Mouse (Mus musculus) midbrain, embryonic 12.5 days (tissue): ENCODE data around the gene Trim56. TPM values are rescaled to one million over a fixed set of nuclear protein-coding genes. Genes with fewer than 3 reads are reported as not detected.
A peak's percentile ranks its signal among the peaks of the same experiment; 100 is the strongest.
"Not testable (repeated sequence)": the region's sequence is repeated elsewhere in the genome, so short reads cannot be mapped to it uniquely, and the experiment has no call there.

Experiments used
- ATAC-seq: fragments of 200-750 bp; cut with Nextera tagmentation; 2 replicates; pipeline ENCODE4 v1.8.0; 2017; ENCODE audit warnings: low read depth, moderate TSS enrichment, moderate library complexity; ENCODE audit not compliant: low FRiP score
- H3K27ac ChIP-seq: fragments of 300-500 bp; sonication (generic); replicated peaks from 2 replicates; pipeline ENCODE4 v1.5.1; 2016; ENCODE audit warnings: mild to moderate bottlenecking
- H3K27me3 ChIP-seq: fragments of 300-500 bp; sonication (generic); 2 replicates; pipeline ENCODE4 v1.6.1; 2016; ENCODE audit warnings: mild to moderate bottlenecking
- H3K36me3 ChIP-seq: fragments of 300-500 bp; sonication (generic); 2 replicates; pipeline ENCODE4 v1.6.1; 2016
- H3K4me1 ChIP-seq: fragments of 300-500 bp; sonication (generic); 2 replicates; pipeline ENCODE4 v1.6.1; 2016
- H3K4me2 ChIP-seq: fragments of 300-500 bp; sonication (generic); replicated peaks from 2 replicates; pipeline ENCODE4 v1.6.1; 2016; ENCODE audit warnings: mild to moderate bottlenecking, moderate library complexity
- H3K4me3 ChIP-seq: fragments of 300-500 bp; sonication (generic); 2 replicates; pipeline ENCODE4 v1.5.1; 2016; ENCODE audit warnings: mild to moderate bottlenecking
- H3K9ac ChIP-seq: fragments of 300-500 bp; sonication (generic); replicated peaks from 2 replicates; pipeline ENCODE4 v1.6.1; 2016; ENCODE audit warnings: mild to moderate bottlenecking, moderate library complexity
- H3K9me3 ChIP-seq: fragments of 300-500 bp; sonication (generic); 2 replicates; pipeline ENCODE4 v1.6.1; 2016; ENCODE audit warnings: mild to moderate bottlenecking
- WGBS: fragments of 180-500 bp; shearing (Covaris S2); methylation state at CpG from one replicate; pipeline ENCODE4 v1.1.7; 2016; 5-methylcytosine and 5-hydroxymethylcytosine counted together
- polyA plus RNA-seq: library from polyadenylated mRNA; unstranded; fragments of >200 nt; fragmentation: Nextera tagmentation; extraction: Ambion mirVana; gene quantifications from 2 replicates; pipeline ENCODE4 v1.2.1, GENCODE M21; 2016

Trim56 gene
- 5.3 and 5.5 TPM in 2 replicates for polyA plus RNA-seq

DNA sequence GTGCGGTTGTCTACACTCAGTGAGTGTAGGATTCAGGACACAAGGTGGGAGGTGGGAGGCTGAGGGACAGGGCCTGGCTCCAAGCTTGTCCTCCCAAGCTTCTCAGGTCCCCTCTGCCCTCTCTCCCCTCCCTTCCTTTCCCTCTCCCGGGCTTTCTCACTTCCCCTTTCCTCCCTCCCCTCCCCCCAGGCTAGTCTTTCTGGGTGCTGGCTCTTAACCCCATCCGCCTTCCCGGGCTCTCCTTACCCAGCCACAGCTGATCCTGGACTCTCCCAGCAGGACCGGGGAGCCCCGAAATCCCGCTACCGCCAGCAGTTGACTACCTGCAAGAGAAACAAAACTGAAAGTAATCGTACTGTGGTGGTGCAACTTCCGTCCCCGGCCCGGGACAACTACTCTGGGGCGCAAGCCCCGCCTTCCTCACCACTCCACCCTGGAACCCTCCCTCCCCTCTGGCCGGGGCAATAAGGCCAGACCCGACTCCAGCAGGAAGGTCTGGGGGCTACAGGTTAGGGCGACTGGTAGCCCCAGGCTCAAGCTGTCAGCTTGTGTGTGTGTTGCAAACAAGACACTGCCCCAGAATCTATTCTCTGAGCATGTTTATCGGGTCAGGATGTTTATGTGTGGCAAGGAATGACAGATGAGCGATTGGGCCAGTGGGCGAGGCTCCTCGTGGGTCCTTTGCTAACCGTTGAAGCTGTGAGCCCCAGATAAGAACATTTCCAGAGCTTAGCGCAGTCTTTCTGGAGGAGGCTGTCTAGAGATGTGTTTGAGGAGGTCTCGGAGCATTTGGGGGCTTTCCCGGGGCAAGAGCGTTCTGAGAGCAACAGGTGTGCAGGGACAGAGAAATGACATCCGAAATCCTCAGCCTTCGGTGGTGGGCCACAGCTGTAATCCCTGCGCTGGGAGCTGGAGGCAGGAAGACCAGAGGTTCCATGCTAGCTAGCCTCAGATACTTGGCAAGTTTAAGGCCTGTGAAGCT lies at the start of gene Trim56:
Gene Trim56, minus strand, starts transcription at position 344 of the 982 bp plus-strand sequence.
- peak within 1 kb of the TSS; percentile 47 for H3K4me3 ChIP-seq
- no peak within 1 kb of the TSS for H3K27ac ChIP-seq
- no peaks in the 10 kb centered on the region for H3K9me3 ChIP-seq
- peaks cover 13% of the 10 kb centered on the region for H3K4me1 ChIP-seq
- 0 out of 2 replicates have a peak, but pooled peaks cover 7% of the 10 kb centered on the region for H3K27me3 ChIP-seq
- H3K4me2 ChIP-seq = peak within 1 kb of the TSS; percentile 67
- 12% methylated on average over 28 of the region's 29 CpGs for WGBS
- H3K36me3 ChIP-seq = peaks cover 9% of the 10 kb centered on the region
- peak within 1 kb of the TSS; percentile 56 for H3K9ac ChIP-seq
- 0 out of 2 replicates have a peak, but pooled peaks have one; percentile 56 for ATAC-seq

DNA sequence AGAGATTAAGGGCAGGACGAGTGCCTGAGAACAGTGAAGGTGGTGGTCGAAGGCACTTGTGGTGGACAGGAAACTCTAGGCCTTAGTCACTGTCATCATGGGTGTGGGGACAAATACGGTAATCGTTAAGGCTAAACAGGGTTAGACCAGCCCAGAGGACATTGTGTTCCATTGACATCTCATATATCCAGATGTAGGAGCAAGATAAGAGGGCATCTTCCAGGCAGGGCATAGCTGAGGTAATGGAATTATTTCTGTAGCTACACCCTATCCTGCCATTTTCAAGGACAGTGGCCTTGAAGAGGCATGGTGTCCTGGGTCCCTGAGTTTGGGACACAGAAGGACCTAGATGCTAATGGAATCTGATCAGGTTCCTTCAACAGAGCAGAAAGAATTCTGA lies 45.8 kb upstream of the Trim56 start:
- H3K36me3 ChIP-seq = no peaks in the 10 kb centered on the region
- ATAC-seq = no peak
- H3K27me3 ChIP-seq = no peaks in the 10 kb centered on the region
- no peak overlapping the region for H3K4me2 ChIP-seq
- H3K4me1 ChIP-seq = no peaks in the 10 kb centered on the region
- 81% methylated on average over 4 of the region's 4 CpGs for WGBS
- no peak overlapping the region for H3K9ac ChIP-seq
- H3K27ac ChIP-seq = no peak overlapping the region
- H3K9me3 ChIP-seq = peaks cover 7% of the 10 kb centered on the region; the same call in 1 of the 2 replicates
- no peak overlapping the region for H3K4me3 ChIP-seq

DNA sequence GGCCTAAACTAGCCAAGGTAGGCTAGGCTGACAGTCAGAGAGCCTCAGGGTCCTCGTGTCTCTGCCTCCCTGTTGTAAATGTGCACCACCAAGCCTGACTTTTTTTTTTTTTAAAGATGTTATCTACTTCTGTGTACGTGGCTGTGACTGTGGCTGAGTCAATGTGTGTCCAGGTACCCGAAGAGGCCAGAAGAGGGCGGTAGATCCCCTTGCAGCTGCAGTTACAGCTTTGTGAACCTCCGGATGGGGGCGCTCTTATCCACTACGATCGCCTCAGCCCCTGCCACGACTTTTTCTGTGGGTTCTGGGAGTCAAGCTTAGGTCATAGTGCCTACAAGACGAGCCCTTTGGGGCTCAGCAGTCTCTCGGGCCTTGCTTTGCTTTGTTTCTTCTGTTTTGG lies 43.5 kb upstream of the Trim56 start:
- H3K9me3 ChIP-seq = peaks cover 17% of the 10 kb centered on the region; the same call in 1 of the 2 replicates
- WGBS = 42% methylated on average over 11 of the region's 11 CpGs
- ATAC-seq = no peak
- no peaks in the 10 kb centered on the region for H3K4me1 ChIP-seq
- H3K4me3 ChIP-seq = no peak overlapping the region
- no peak overlapping the region for H3K9ac ChIP-seq
- no peak overlapping the region for H3K4me2 ChIP-seq
- H3K27me3 ChIP-seq = no peaks in the 10 kb centered on the region
- no peaks in the 10 kb centered on the region for H3K36me3 ChIP-seq
- no peak overlapping the region for H3K27ac ChIP-seq

DNA sequence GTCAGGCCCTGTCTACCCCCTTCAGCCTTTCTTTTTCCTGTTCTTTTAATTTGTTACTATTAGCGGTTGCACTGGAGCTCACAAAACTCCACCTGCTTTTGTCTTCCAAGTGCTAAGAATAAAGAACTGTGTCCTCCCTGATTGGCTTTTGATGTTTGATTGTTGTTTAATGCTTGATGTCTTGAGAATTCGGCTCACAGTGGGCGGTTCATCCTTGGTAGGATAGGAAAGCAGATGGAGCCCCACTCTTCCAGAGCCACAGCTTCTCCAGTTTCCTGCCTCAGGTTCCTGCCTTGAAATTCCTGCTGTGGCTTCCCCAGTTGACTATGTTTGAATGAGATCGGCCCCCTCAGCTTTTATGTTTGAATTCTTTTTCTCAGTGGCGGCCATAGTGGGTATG lies 37.3 kb upstream of the Trim56 start:
- no peak for ATAC-seq
- Histone ChIP-seq H3K36me3 (no peaks in the 10 kb centered on the region), H3K4me2 (no peak overlapping the region), H3K4me1 (no peaks in the 10 kb centered on the region), H3K9ac (no peak overlapping the region), H3K27ac (no peak overlapping the region), H3K4me3 (no peak overlapping the region), H3K27me3 (no peaks in the 10 kb centered on the region), H3K9me3 (peaks cover 37% of the 10 kb centered on the region)
- 88% methylated on average over 5 of the region's 5 CpGs for WGBS

DNA sequence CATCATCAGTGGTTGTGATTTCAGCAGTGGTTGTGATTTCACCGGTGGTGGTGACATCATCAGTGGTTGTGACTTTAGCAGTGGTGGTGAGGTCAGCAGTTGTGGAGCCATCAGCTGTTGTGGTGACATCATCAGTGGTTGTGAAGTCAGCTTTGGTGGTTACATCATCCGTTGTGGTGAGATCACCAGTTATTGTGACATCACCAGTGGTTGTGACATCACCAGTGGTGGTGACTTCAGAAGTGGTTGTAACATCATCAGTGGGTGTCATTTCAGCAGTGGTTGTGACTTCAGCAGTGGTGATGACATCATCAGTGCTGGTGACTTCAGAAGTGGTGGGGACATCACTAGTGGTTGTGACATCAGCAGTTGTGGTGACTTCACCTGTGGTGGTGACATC lies 36.6 kb upstream of the Trim56 start:
- ATAC-seq = no peak
- no peaks in the 10 kb centered on the region for H3K4me1 ChIP-seq
- H3K36me3 ChIP-seq = no peaks in the 10 kb centered on the region
- H3K4me3 ChIP-seq = no peak overlapping the region
- H3K9ac ChIP-seq = no peak overlapping the region
- WGBS = 53% methylated on average over 2 of the region's 2 CpGs
- no peaks in the 10 kb centered on the region for H3K27me3 ChIP-seq
- no peak overlapping the region for H3K27ac ChIP-seq
- no peak overlapping the region for H3K4me2 ChIP-seq
- peaks cover 36% of the 10 kb centered on the region for H3K9me3 ChIP-seq

DNA sequence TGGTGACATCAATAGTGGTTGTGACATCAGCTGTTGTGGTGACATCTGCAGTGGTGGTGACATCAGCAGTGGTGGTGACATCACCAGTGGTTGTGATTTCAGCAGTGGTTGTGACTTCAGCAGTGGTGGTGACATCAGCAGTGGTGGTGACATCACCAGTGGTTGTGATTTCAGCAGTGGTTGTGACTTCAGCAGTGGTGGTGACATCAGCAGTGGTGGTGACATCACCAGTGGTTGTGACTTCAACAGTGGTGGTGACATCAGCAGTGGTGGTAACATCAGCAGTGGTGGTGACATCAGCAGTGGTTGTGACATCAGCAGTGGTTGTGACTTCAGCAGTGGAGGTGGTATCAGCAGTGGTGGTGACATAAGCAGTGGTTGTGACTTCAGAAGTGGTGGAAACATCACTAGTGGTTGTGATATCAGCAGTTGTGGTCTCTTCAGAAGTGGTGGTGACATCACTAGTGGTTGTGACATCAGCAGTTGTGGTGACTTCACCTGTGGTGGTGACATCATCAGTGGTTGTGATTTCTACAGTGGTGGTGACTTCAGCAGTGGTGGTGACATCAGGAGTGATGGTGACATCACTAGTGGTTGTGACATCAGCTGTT lies 33.4 kb upstream of the Trim56 start, which contains the start of gene Muc3:
Gene Muc3, minus strand, starts transcription at position 51 of the 611 bp plus-strand sequence.
- H3K4me3 ChIP-seq, H3K9ac ChIP-seq, H3K4me2 ChIP-seq, H3K4me1 ChIP-seq, H3K27me3 ChIP-seq, H3K27ac ChIP-seq, H3K36me3 ChIP-seq, ATAC-seq: not testable (repeated sequence)
- peaks cover 20% of the 10 kb centered on the region for H3K9me3 ChIP-seq

GRCm38 (mm10) chr5:137140836-137141235 lies 24.8 kb upstream of the Trim56 start:
- Histone ChIP-seq H3K9ac (no peak overlapping the region), H3K27ac (no peak overlapping the region), H3K4me2 (no peak overlapping the region), H3K36me3 (no peaks in the 10 kb centered on the region), H3K4me1 (no peaks in the 10 kb centered on the region), H3K9me3 (0 out of 2 replicates have a peak, but pooled peaks cover 3% of the 10 kb centered on the region), H3K4me3 (no peak overlapping the region), H3K27me3 (no peaks in the 10 kb centered on the region; the same call in 1 of the 2 replicates)
- ATAC-seq = no peak
- WGBS = 52% methylated on average over 3 of the region's 3 CpGs

DNA sequence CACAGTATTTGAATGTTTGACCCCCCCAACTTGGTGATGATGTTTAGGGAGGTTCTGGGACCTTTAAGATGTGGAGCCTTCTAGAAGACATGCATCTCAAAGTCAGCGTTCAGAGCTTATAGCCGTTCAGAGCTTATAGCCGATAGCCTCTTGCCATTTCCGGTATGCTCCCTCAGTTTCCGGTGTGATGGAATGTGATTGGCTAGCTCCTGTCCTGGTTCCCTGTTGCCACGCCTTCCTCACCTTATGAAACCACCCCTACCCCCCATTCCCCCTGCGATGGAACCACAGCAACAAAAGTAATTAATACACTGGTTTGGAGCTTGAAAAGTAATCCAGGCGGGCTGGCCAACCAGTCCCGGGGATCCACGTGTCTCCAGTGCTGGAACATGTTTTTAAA lies 23.0 kb upstream of the Trim56 start:
- Histone ChIP-seq H3K27me3 (peaks cover 3% of the 10 kb centered on the region; the same call in 1 of the 2 replicates), H3K27ac (no peak overlapping the region), H3K9ac (no peak overlapping the region), H3K4me1 (no peaks in the 10 kb centered on the region), H3K36me3 (no peaks in the 10 kb centered on the region), H3K9me3 (0 out of 2 replicates have a peak, but pooled peaks cover 5% of the 10 kb centered on the region), H3K4me3 (no peak overlapping the region), H3K4me2 (no peak overlapping the region)
- ATAC-seq = no peak
- WGBS = 89% methylated on average over 10 of the region's 10 CpGs

DNA sequence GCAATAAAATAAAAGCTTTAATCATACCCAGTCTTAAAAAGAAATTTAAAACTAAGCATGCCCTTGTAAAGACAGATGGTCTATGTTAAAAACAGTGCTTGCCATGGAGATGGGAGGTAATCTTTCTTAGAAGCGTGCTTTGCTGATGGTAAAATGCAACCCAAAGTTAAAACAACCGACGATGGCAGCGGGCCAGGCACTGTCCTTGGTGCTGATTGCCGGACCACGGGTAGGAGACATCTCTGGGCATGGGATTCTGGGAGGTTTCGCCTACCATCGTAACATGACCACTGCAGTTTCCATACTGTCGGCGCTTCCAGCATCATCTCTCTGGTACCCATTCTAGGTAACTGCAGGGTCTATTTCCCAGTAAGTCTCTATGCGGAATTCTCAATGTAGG lies 18.9 kb upstream of the Trim56 start:
- H3K27me3 ChIP-seq = peaks cover 12% of the 10 kb centered on the region; the same call in 1 of the 2 replicates
- H3K4me3 ChIP-seq = no peak overlapping the region
- no peak for ATAC-seq
- H3K9me3 ChIP-seq = 0 out of 2 replicates have a peak, but pooled peaks cover 7% of the 10 kb centered on the region
- H3K4me1 ChIP-seq = no peaks in the 10 kb centered on the region
- 39% methylated on average over 11 of the region's 11 CpGs for whole genome bisulfite sequencing
- no peaks in the 10 kb centered on the region for H3K36me3 ChIP-seq
- no peak overlapping the region for H3K27ac ChIP-seq
- no peak overlapping the region for H3K9ac ChIP-seq
- no peak overlapping the region for H3K4me2 ChIP-seq

DNA sequence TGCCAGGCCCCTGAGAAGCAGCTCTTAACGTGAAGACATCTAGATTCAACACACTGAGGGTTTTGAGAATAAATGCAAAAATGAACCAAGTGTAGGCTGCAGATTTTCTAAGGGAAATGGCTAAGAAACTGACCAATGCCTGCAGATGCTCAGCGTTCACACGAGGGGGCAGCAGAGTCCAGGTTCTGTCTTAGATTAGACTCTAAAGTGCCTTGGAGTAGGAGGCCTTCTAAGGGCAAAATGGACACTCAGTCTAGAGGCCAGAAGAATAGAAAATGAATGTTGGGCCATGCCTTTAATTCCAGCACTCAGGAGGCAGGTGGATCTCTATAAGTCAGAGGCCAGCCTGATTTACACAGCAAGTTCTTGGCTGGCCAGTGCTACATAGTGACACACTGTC lies 15.5 kb upstream of the Trim56 start:
- Histone ChIP-seq H3K4me1 (0 out of 2 replicates have a peak, but pooled peaks cover 2% of the 10 kb centered on the region), H3K27me3 (peaks cover 15% of the 10 kb centered on the region), H3K9me3 (0 out of 2 replicates have a peak, but pooled peaks cover 6% of the 10 kb centered on the region), H3K4me2 (no peak overlapping the region), H3K9ac (no peak overlapping the region), H3K36me3 (no peaks in the 10 kb centered on the region), H3K27ac (no peak overlapping the region), H3K4me3 (no peak overlapping the region)
- 3% methylated on average over 3 of the region's 3 CpGs for WGBS
- ATAC-seq = no peak

GRCm38 (mm10) chr5:137129281-137129680 lies 13.3 kb upstream of the Trim56 start:
- H3K4me1 ChIP-seq = 0 out of 2 replicates have a peak, but pooled peaks cover 2% of the 10 kb centered on the region
- H3K9ac ChIP-seq = no peak overlapping the region
- no peak overlapping the region for H3K4me3 ChIP-seq
- H3K27ac ChIP-seq = no peak overlapping the region
- H3K9me3 ChIP-seq = 0 out of 2 replicates have a peak, but pooled peaks cover 4% of the 10 kb centered on the region
- WGBS = 38% methylated on average over 5 of the region's 5 CpGs
- peaks cover 12% of the 10 kb centered on the region for H3K27me3 ChIP-seq
- H3K36me3 ChIP-seq = no peaks in the 10 kb centered on the region
- ATAC-seq = no peak
- no peak overlapping the region for H3K4me2 ChIP-seq

DNA sequence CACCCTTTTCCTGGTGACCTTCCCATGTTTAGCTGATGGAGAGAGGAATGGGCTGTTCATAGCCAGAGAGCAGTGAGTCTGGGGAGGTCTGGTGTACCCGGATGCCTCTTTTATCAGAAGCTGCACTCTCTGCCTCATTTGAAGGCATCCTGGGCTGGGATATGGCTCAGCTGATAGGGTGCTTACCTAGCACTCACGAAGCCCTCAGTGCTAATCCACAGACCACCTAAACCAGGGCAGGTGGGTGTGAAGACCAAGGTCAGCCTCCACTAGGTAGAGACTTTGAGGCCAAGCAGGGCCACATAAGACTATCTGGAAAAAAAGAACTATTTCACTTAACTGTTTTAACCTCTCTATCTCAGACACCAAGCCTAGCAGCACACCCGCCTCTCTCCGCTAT lies 7.5 kb upstream of the Trim56 start:
- ATAC-seq = no peak
- H3K9me3 ChIP-seq = no peaks in the 10 kb centered on the region
- 82% methylated on average over 4 of the region's 4 CpGs for WGBS
- no peak overlapping the region for H3K4me3 ChIP-seq
- H3K9ac ChIP-seq = no peak overlapping the region
- H3K36me3 ChIP-seq = no peaks in the 10 kb centered on the region
- no peaks in the 10 kb centered on the region for H3K27me3 ChIP-seq
- no peak overlapping the region for H3K4me2 ChIP-seq
- peaks cover 8% of the 10 kb centered on the region for H3K4me1 ChIP-seq
- peak overlapping the region; percentile 58 for H3K27ac ChIP-seq
